11 mouse cellular contexts compared by ENCODE assay signal in genomic region chr9:58823918-58824215, GRCm38 (mm10). TPM values are rescaled to one million over a fixed set of nuclear protein-coding genes. Genes with fewer than 3 reads are reported as not detected.
DNase-seq lines count a peak whose midpoint lies in the region; ATAC-seq and TF ChIP-seq lines count a peak whose summit lies in the region.
"Had no signal": no experiment of that assay in that cellular context is flagged by ENCODE, and none has a peak within 500 bp of the region (broad histone marks: within the 10 kb centered on the region; RNA-seq: fewer than 3 reads in every experiment).

No protein-coding gene starts in this region.

- peak overlapping the region; percentile 98 for H3K4me2 ChIP-seq in heart, embryonic 14.5 days (ENCODE audit: low read length)
- peak overlapping the region; percentile 99 for H3K4me2 ChIP-seq in embryonic facial prominence, embryonic 12.5 days (replicated peaks)
- peak overlapping the region; percentile 76 for H3K4me2 ChIP-seq in hindbrain, embryonic 15.5 days
- H3K4me2 ChIP-seq in midbrain, embryonic 16.5 days (ENCODE audit: low read length), result peak overlapping the region; percentile 96

- no peaks in the 10 kb centered on the region for H3K9me3 ChIP-seq in heart, embryonic 14.5 days (ENCODE audit: control insufficient read depth, low read length)
- no peaks in the 10 kb centered on the region for H3K9me3 ChIP-seq in embryonic facial prominence, embryonic 12.5 days
- no peaks in the 10 kb centered on the region for H3K9me3 ChIP-seq in hindbrain, embryonic 15.5 days
- no peaks in the 10 kb centered on the region for H3K9me3 ChIP-seq in midbrain, embryonic 16.5 days (replicated peaks; ENCODE audit: control insufficient read depth, low read length, poor library complexity, severe bottlenecking)

- TF ChIP-seq POLR2A in thymus, adult 2 months (IDR thresholded peaks at IDR 0.05; ENCODE audit: control insufficient read depth, extremely low read depth, insufficient read depth, low read length, poor library complexity), result no peak

- H3K27me3 ChIP-seq in heart, embryonic 14.5 days (ENCODE audit: control insufficient read depth, insufficient read depth, low read length), result peaks cover 46% of the 10 kb centered on the region
- H3K27me3 ChIP-seq in embryonic facial prominence, embryonic 12.5 days, result peaks cover 59% of the 10 kb centered on the region
- peaks cover 3% of the 10 kb centered on the region; the same call in 1 of the 2 replicates for H3K27me3 ChIP-seq in hindbrain, embryonic 15.5 days
- no peaks in the 10 kb centered on the region; the same call in 1 of the 2 replicates for H3K27me3 ChIP-seq in midbrain, embryonic 16.5 days (ENCODE audit: control insufficient read depth, insufficient read depth, low read depth, low read length)
- no peaks in the 10 kb centered on the region; the same call in 1 of the 2 replicates for H3K27me3 ChIP-seq in thymus, adult 2 months (ENCODE audit: control insufficient read depth, insufficient read depth, low read length)

- no peak for ATAC-seq in heart, embryonic 14.5 days (ENCODE audit: insufficient number of reproducible peaks, insufficient read depth, low FRiP score, low read depth)
- ATAC-seq in embryonic facial prominence, embryonic 12.5 days (ENCODE audit: insufficient number of reproducible peaks, insufficient read depth, low FRiP score, low TSS enrichment), result no peak
- no peak for ATAC-seq in hindbrain, embryonic 15.5 days (ENCODE audit: low FRiP score, low read depth)
- no peak for ATAC-seq in midbrain, embryonic 16.5 days
- ATAC-seq: Patski had no signal

- WGBS in heart, embryonic 14.5 days, result under 1% methylated on average over 23 of the region's 35 CpGs
- WGBS in embryonic facial prominence, embryonic 12.5 days, result under 1% methylated on average over 35 of the region's 35 CpGs
- under 1% methylated on average over 35 of the region's 35 CpGs for WGBS in hindbrain, embryonic 15.5 days
- WGBS in midbrain, embryonic 16.5 days, result under 1% methylated on average over 35 of the region's 35 CpGs
- WGBS in thymus, adult 2 months, result 5% methylated on average over 35 of the region's 35 CpGs

- peak overlapping the region in 1 of 2 experiments; percentile 79; a peak in 1 of 4 replicates for H3K27ac ChIP-seq in heart, embryonic 14.5 days (replicated peaks in 1 of 2; ENCODE audit: control insufficient read depth in 1 of 2, insufficient read depth in 1 of 2, low read depth in 2 of 2, low read length in 2 of 2)
- H3K27ac ChIP-seq in embryonic facial prominence, embryonic 12.5 days, result no peak overlapping the region
- H3K27ac ChIP-seq in hindbrain, embryonic 15.5 days (replicated peaks), result peak overlapping the region; percentile 92
- H3K27ac ChIP-seq in midbrain, embryonic 16.5 days (ENCODE audit: low read length), result peak overlapping the region; percentile 94
- H3K27ac ChIP-seq in thymus, adult 2 months (ENCODE audit: control insufficient read depth, insufficient read depth, low read length), result no peak overlapping the region

- peak overlapping the region; percentile 76 to 82 for H3K4me3 ChIP-seq in heart, embryonic 14.5 days (ENCODE audit: control insufficient read depth in 1 of 2, insufficient read depth in 1 of 2, low read depth in 1 of 2, low read length in 2 of 2)
- H3K4me3 ChIP-seq in embryonic facial prominence, embryonic 12.5 days, result peak overlapping the region; percentile 71
- H3K4me3 ChIP-seq in hindbrain, embryonic 15.5 days, result peak overlapping the region; percentile 85
- H3K4me3 ChIP-seq in midbrain, embryonic 16.5 days (ENCODE audit: low read depth, low read length), result peak overlapping the region; percentile 90
- no peak overlapping the region for H3K4me3 ChIP-seq in thymus, adult 2 months (ENCODE audit: control insufficient read depth, insufficient read depth, low read length)

- H3K9ac ChIP-seq in heart, embryonic 14.5 days (ENCODE audit: low read length), result peak overlapping the region; percentile 86
- peak overlapping the region; percentile 69 for H3K9ac ChIP-seq in embryonic facial prominence, embryonic 12.5 days
- H3K9ac ChIP-seq in hindbrain, embryonic 15.5 days, result peak overlapping the region; percentile 84
- peak overlapping the region; percentile 94 for H3K9ac ChIP-seq in midbrain, embryonic 16.5 days (ENCODE audit: low read depth, low read length)

- TF ChIP-seq CTCF in thymus, adult 2 months (IDR thresholded peaks at IDR 0.05; ENCODE audit: borderline replicate concordance, control insufficient read depth, extremely low read depth, insufficient read depth, low read length, poor library complexity), result no peak

- H3K36me3 ChIP-seq in heart, embryonic 14.5 days (ENCODE audit: control insufficient read depth, insufficient read depth, low read length), result no peaks in the 10 kb centered on the region
- no peaks in the 10 kb centered on the region for H3K36me3 ChIP-seq in embryonic facial prominence, embryonic 12.5 days
- no peaks in the 10 kb centered on the region for H3K36me3 ChIP-seq in hindbrain, embryonic 15.5 days
- H3K36me3 ChIP-seq in midbrain, embryonic 16.5 days (ENCODE audit: control insufficient read depth, insufficient read depth, low read length), result no peaks in the 10 kb centered on the region
- no peaks in the 10 kb centered on the region for H3K36me3 ChIP-seq in thymus, adult 2 months (ENCODE audit: control insufficient read depth, insufficient read depth, low read length)

- H3K4me1 ChIP-seq in heart, embryonic 14.5 days (ENCODE audit: control insufficient read depth in 2 of 2, insufficient read depth in 2 of 2, low read length in 2 of 2), result peaks cover 20 to 42% of the 10 kb centered on the region in 2 experiments
- H3K4me1 ChIP-seq in embryonic facial prominence, embryonic 12.5 days, result peaks cover 12% of the 10 kb centered on the region; the same call in 1 of the 2 replicates
- peaks cover 56% of the 10 kb centered on the region for H3K4me1 ChIP-seq in hindbrain, embryonic 15.5 days (replicated peaks)
- peaks cover 49% of the 10 kb centered on the region for H3K4me1 ChIP-seq in midbrain, embryonic 16.5 days (ENCODE audit: control insufficient read depth, insufficient read depth, low read length)
- H3K4me1 ChIP-seq in thymus, adult 2 months (replicated peaks; ENCODE audit: control insufficient read depth, insufficient read depth, low read length), result no peaks in the 10 kb centered on the region

- intact Hi-C loops in gastrocnemius, postnatal 14 days (cut with DNase I; ENCODE audit: low total_unique reads), result no loop called here

- no peak for DNase-seq in heart, adult 9 months (ENCODE audit: low spot score in 2 of 2)
- DNase-seq in gastrocnemius, postnatal 25 days, result no peak
- DNase-seq in thymus, adult 2 months, result no peak
- no peak for DNase-seq in gastrocnemius, postnatal 14 days

RNA-seq across cellular contexts. Expression of gene Hcn4, which starts 0.7 kb away (rescaled TPM):
- 2.0 and 3.6 TPM in 2 replicates for polyA plus RNA-seq in heart, embryonic 14.5 days (2014; fragmentation: Nextera tagmentation; extraction: Ambion mirVana)
- 0.62 and 0.64 TPM in 2 replicates for polyA plus RNA-seq in embryonic facial prominence, embryonic 12.5 days (2016; fragmentation: Nextera tagmentation; extraction: Ambion mirVana)
- 3.8 and 4.3 TPM in 2 replicates for polyA plus RNA-seq in hindbrain, embryonic 15.5 days (2015; fragmentation: Nextera tagmentation; extraction: Ambion mirVana)
- 3.0 and 3.5 TPM in 2 replicates for polyA plus RNA-seq in midbrain, embryonic 16.5 days (2015; fragmentation: Nextera tagmentation; extraction: Ambion mirVana)
- 1 to 10 TPM; 1.1 to 2.8 TPM for total RNA-seq in gastrocnemius, postnatal 25 days (2021)
- 1.0 and 1.3 TPM in 2 replicates for polyA plus RNA-seq in thymus, adult 2 months (2012; rRNA removed)
- under 1 TPM; 0.13 to 0.76 TPM for total RNA-seq in gastrocnemius, postnatal 14 days (2021)
- total RNA-seq: megakaryocyte-erythroid progenitor cell, adult 5-6 weeks had no signal
- polyA plus RNA-seq: erythroblast, embryonic 14.5 days had no signal

Comparison
In these comparisons a context has a peak if more than half of its experiments do, and no peak if none do; other contexts are left out.
1. H3K27ac ChIP-seq: peak in hindbrain, embryonic 15.5 days (single experiment) and midbrain, embryonic 16.5 days (single experiment); none in embryonic facial prominence, embryonic 12.5 days (single experiment) and thymus, adult 2 months (single experiment).
2. Peak in every context shown above with its lines, with median percentiles within 50 percentile points of each other: H3K4me2 ChIP-seq and H3K9ac ChIP-seq.